Mouse (Mus musculus) heart, postnatal 0 days (tissue): ENCODE measurements around the gene Ralgps2.

Experiments used
- CTCF ChIP-seq: IDR thresholded peaks from 2 replicates; pipeline ENCODE4 v1.5.1; 2016; ENCODE audit warnings: antibody characterized with exemption, control low read depth, low read depth
- EP300 ChIP-seq: IDR thresholded peaks from 2 replicates; pipeline ENCODE4 v1.6.1; 2016; ENCODE audit warnings: antibody characterized with exemption, low read depth

DNA sequence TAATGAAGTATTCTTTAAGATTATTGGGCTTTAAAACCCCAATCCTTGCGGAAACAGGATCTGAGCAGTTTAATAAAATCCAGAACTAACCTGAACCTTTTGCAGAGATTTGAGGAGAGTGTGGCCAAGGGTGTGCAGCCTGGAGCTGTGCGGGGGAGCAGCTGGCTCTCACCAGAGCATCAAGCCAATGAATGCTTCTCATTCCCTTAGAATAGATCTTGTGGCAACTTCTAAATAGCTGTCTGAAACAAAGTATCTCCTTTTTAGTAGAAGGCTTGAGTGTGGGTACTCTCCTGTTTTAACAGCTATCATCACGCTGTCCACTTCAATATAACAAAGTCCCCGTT is 25.1 kb upstream of the Ralgps2 start:
- TF ChIP-seq EP300 (no peak), CTCF (no peak)
